Mouse (Mus musculus): ENCODE results near the gene Zbtb4. TPM values are rescaled to one million over a fixed set of nuclear protein-coding genes. Genes with fewer than 3 reads are reported as not detected.

The Zbtb4 gene
- polyA plus RNA-seq, 1 experiment from 2014 or later, result 5.3 TPM

GRCm38 (mm10) chr11:69766872-69767624, 1.3 kb downstream of the Zbtb4 start:
- Histone ChIP-seq H3K4me3 (replicated peaks) (peak overlapping the region; percentile 71), H3K9me3 (replicated peaks) (no peaks in the 10 kb centered on the region), H3K27me3 (replicated peaks) (no peaks in the 10 kb centered on the region), H3K4me2 (peak overlapping the region; percentile 74), H3K4me1 (peaks cover 33% of the 10 kb centered on the region), H3K9ac (replicated peaks) (peak overlapping the region; percentile 92), H3K36me3 (no peaks in the 10 kb centered on the region), H3K27ac (replicated peaks) (peak overlapping the region; percentile 89)
- ATAC-seq (ENCODE audit: low FRiP score), result 0 out of 2 replicates have a peak, but pooled peaks have one; percentile 13
- WGBS, result 64% methylated on average over 13 of the region's 13 CpGs

GRCm38 (mm10) chr11:69767625-69767909, 1.9 kb downstream of the Zbtb4 start:
- peaks cover 33% of the 10 kb centered on the region for H3K4me1 ChIP-seq
- H3K9ac ChIP-seq (replicated peaks), result 0 out of 2 replicates have a peak overlapping the region, but pooled peaks have one; percentile 7
- 63% methylated on average over 4 of the region's 4 CpGs for WGBS
- no peak for ATAC-seq (ENCODE audit: low FRiP score)
- no peaks in the 10 kb centered on the region for H3K9me3 ChIP-seq (replicated peaks)
- peak overlapping the region; percentile 74 for H3K4me2 ChIP-seq
- H3K27me3 ChIP-seq (replicated peaks), result no peaks in the 10 kb centered on the region
- no peak overlapping the region for H3K27ac ChIP-seq (replicated peaks)
- H3K4me3 ChIP-seq (replicated peaks), result peak overlapping the region; percentile 71; the same call in 1 of the 2 replicates
- H3K36me3 ChIP-seq, result no peaks in the 10 kb centered on the region

GRCm38 (mm10) chr11:69774961-69775360, 9.2 kb downstream of the Zbtb4 start:
- whole genome bisulfite sequencing, result 62% methylated on average over 5 of the region's 5 CpGs
- no peak overlapping the region for H3K4me2 ChIP-seq
- H3K27me3 ChIP-seq (replicated peaks), result no peaks in the 10 kb centered on the region; the same call in 1 of the 2 replicates
- no peak for ATAC-seq (ENCODE audit: low FRiP score)
- H3K36me3 ChIP-seq, result peaks cover 36% of the 10 kb centered on the region
- no peaks in the 10 kb centered on the region for H3K4me1 ChIP-seq
- no peak overlapping the region for H3K27ac ChIP-seq (replicated peaks)
- no peaks in the 10 kb centered on the region for H3K9me3 ChIP-seq (replicated peaks)
- no peak overlapping the region for H3K9ac ChIP-seq (replicated peaks)
- H3K4me3 ChIP-seq (replicated peaks), result no peak overlapping the region

DNA sequence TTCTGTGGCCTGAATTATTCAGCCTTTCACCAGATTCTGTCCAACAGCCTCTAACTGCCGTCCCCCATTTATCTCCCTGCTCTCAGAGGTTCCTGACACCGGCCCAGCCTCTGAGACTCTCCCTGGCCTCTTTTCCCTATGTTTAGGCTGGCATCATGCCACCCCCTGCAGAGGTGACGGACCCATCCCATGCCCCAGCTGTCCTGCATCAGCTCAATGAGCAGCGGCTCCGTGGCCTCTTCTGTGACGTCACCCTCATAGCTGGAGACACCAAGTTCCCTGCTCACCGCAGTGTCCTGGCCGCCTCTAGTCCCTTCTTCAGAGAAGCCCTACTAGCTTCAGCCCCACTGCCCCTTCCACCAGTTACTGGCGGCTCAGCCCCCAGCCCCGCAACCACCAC, 10.0 kb downstream of the Zbtb4 start:
- Histone ChIP-seq H3K27me3 (replicated peaks) (no peaks in the 10 kb centered on the region; the same call in 1 of the 2 replicates), H3K4me2 (no peak overlapping the region), H3K9me3 (replicated peaks) (no peaks in the 10 kb centered on the region), H3K4me3 (replicated peaks) (no peak overlapping the region), H3K4me1 (no peaks in the 10 kb centered on the region), H3K36me3 (peaks cover 36% of the 10 kb centered on the region), H3K27ac (replicated peaks) (no peak overlapping the region), H3K9ac (replicated peaks) (no peak overlapping the region)
- WGBS, result 66% methylated on average over 10 of the region's 10 CpGs
- ATAC-seq (ENCODE audit: low FRiP score), result no peak

GRCm38 (mm10) chr11:69776488-69776887, 10.8 kb downstream of the Zbtb4 start:
- Histone ChIP-seq H3K9me3 (replicated peaks) (no peaks in the 10 kb centered on the region), H3K27ac (replicated peaks) (no peak overlapping the region), H3K9ac (replicated peaks) (no peak overlapping the region), H3K36me3 (peaks cover 36% of the 10 kb centered on the region), H3K4me2 (no peak overlapping the region), H3K27me3 (replicated peaks) (no peaks in the 10 kb centered on the region; the same call in 1 of the 2 replicates), H3K4me3 (replicated peaks) (no peak overlapping the region), H3K4me1 (no peaks in the 10 kb centered on the region)
- ATAC-seq (ENCODE audit: low FRiP score), result no peak
- WGBS, result 84% methylated on average over 20 of the region's 20 CpGs

DNA sequence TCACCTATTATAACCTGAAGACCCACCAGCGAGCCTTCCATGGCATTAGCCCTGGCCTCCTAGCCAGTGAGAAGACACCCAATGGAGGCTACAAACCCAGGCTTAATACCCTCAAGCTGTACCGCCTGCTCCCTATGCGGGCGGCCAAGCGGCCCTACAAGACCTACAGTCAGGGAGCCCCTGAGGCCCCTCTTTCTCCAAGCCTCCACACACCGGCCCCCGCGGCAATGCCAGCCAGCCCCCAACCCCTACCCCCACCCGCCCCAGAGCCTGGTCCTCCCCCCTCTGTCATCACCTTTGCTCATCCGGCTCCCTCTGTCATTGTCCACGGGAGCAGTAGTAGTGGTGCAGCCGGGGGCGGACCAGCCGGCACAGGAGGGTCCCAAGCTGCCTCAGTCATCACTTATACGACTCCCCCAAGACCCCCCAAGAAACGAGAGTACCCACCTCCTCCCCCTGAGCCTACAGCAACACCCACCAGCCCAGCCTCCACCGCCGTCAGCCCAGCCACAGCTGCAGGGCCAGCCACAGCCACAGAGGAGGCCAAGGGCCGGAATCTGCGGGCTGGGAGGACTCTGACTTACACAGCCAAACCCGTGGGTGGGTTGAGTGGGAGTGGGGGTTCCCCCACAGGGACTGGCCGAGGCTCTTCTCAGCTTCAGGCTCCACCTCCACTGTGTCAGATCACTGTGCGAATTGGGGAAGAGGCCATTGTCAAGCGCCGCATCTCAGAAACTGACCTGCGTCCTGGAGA, 12.0 kb downstream of the Zbtb4 start:
- Histone ChIP-seq H3K9ac (replicated peaks) (no peak overlapping the region), H3K27ac (replicated peaks) (no peak overlapping the region), H3K4me2 (no peak overlapping the region), H3K4me3 (replicated peaks) (no peak overlapping the region), H3K36me3 (peaks cover 36% of the 10 kb centered on the region), H3K4me1 (no peaks in the 10 kb centered on the region), H3K27me3 (replicated peaks) (no peaks in the 10 kb centered on the region; the same call in 1 of the 2 replicates), H3K9me3 (replicated peaks) (no peaks in the 10 kb centered on the region)
- WGBS, result 60% methylated on average over 26 of the region's 26 CpGs
- 0 out of 2 replicates have a peak, but pooled peaks have one; percentile 10 for ATAC-seq (ENCODE audit: low FRiP score)

DNA sequence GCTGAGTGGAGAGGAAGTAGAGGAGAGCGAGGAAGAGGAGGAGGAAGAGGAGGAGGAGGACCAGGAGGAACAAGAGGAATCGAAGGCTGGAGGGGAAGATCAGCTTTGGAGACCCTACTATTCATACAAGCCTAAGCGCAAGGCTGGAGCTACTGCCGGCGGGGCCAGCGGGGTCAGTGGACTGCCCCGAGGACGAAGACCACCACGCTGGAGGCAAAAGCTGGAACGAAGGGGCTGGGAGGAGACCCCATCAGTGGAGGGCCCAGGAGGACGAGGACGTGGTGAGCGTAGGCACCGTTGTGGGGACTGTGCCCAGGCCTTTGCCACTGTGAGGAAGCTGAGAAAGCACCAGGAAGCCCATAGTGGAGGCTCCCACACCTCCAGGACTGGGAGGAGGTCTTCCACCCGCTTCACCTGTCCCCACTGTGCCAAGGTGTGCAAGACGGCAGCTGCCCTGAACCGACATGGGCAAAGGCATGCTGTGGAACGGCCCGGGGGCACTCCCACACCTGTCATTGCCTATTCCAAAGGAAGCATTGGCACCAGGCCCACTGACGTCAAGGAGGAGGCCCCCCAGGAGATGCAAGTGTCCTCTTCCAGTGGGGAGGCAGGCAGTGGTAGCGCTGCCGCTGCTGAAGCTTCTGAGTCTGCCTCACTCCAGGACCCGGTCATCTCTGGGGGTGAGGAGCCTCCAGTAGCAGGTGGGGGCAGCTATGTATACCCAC, 12.7 kb downstream of the Zbtb4 start:
- Histone ChIP-seq H3K36me3 (peaks cover 33% of the 10 kb centered on the region), H3K9me3 (replicated peaks) (no peaks in the 10 kb centered on the region), H3K4me1 (no peaks in the 10 kb centered on the region), H3K27ac (replicated peaks) (no peak overlapping the region), H3K9ac (replicated peaks) (no peak overlapping the region), H3K4me3 (replicated peaks) (no peak overlapping the region), H3K4me2 (no peak overlapping the region), H3K27me3 (replicated peaks) (no peaks in the 10 kb centered on the region; the same call in 1 of the 2 replicates)
- ATAC-seq (ENCODE audit: low FRiP score), result no peak
- 78% methylated on average over 23 of the region's 23 CpGs for WGBS

DNA sequence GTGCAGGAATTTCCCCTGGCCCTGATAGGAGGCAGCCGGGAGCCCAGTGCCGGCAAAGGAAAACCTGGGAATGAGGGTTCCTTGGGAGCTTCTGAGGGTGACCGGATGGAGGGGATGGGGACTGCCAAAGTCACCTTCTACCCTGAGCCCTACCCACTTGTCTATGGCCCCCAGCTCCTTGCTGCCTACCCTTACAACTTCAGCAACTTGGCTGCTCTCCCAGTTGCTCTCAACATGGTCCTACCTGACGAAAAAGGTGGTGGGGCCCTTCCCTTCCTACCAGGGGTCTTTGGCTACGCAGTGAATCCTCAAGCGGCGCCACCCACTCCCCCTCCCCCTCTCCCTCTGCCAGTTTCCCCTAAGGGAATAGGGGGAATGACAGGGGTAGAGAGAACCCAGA, 13.3 kb downstream of the Zbtb4 start:
- H3K36me3 ChIP-seq, result peaks cover 33% of the 10 kb centered on the region
- no peak overlapping the region for H3K27ac ChIP-seq (replicated peaks)
- no peak for ATAC-seq (ENCODE audit: low FRiP score)
- H3K27me3 ChIP-seq (replicated peaks), result no peaks in the 10 kb centered on the region; the same call in 1 of the 2 replicates
- H3K9me3 ChIP-seq (replicated peaks), result no peaks in the 10 kb centered on the region
- 54% methylated on average over 7 of the region's 7 CpGs for WGBS
- H3K4me3 ChIP-seq (replicated peaks), result no peak overlapping the region
- no peak overlapping the region for H3K4me2 ChIP-seq
- H3K9ac ChIP-seq (replicated peaks), result no peak overlapping the region
- no peaks in the 10 kb centered on the region for H3K4me1 ChIP-seq

DNA sequence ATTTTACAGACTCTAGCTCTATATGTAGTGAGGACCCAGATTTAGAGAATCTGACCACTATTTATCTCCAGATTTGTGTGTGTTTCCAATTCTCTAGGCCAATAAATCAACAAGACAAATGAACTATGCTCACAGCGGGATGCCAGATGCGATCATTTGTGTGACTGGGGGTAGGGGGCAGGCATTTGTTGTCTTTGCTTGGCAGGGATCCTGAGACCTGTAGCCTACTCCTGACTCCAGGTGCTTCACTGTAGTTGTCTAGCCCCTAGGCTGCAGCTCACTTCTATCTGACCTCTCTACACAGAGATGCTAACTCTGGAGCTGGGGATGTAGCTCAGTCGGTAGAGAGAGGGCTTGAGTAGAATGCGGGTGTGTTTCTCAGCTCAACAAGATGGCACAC, 16.1 kb downstream of the Zbtb4 start:
- Histone ChIP-seq H3K4me1 (no peaks in the 10 kb centered on the region), H3K4me3 (replicated peaks) (no peak overlapping the region), H3K9ac (replicated peaks) (no peak overlapping the region), H3K27ac (replicated peaks) (no peak overlapping the region), H3K9me3 (replicated peaks) (no peaks in the 10 kb centered on the region), H3K36me3 (peaks cover 15% of the 10 kb centered on the region), H3K27me3 (replicated peaks) (no peaks in the 10 kb centered on the region; the same call in 1 of the 2 replicates), H3K4me2 (no peak overlapping the region)
- WGBS, result 31% methylated on average over 4 of the region's 4 CpGs
- no peak for ATAC-seq (ENCODE audit: low FRiP score)

GRCm38 (mm10) chr11:69784793-69785272, 19.1 kb downstream of the Zbtb4 start:
- no peak for ATAC-seq (ENCODE audit: low FRiP score)
- no peak overlapping the region for H3K4me3 ChIP-seq (replicated peaks)
- peak overlapping the region; percentile 3 for H3K4me2 ChIP-seq
- no peaks in the 10 kb centered on the region for H3K9me3 ChIP-seq (replicated peaks)
- H3K27me3 ChIP-seq (replicated peaks), result no peaks in the 10 kb centered on the region
- WGBS, result 47% methylated on average over 15 of the region's 15 CpGs
- no peak overlapping the region for H3K9ac ChIP-seq (replicated peaks)
- no peak overlapping the region for H3K27ac ChIP-seq (replicated peaks)
- no peaks in the 10 kb centered on the region for H3K36me3 ChIP-seq
- no peaks in the 10 kb centered on the region for H3K4me1 ChIP-seq

DNA sequence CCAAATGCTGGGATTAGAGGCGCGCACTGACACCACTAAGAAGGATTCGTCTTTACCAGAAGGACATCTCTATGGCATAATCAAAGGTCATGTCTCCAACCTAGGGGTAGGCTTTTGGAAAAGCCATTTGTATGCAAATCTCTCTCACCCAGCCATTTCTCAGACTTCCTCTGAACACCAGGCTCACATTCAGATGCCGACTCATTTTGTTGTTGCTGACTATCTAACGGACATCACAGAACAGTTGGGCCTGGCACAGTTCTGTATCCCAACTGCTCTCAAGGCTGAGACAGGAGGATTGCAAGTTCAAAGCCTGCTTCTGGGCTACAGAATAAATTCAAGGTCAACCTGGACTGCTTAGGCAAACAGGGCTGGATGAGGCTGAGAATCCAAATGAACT, 21.6 kb downstream of the Zbtb4 start:
- H3K27ac ChIP-seq (replicated peaks), result no peak overlapping the region

More for the DNA sequence above, 21.6 kb downstream of the Zbtb4 start:
- no peaks in the 10 kb centered on the region for H3K27me3 ChIP-seq (replicated peaks)
- no peaks in the 10 kb centered on the region for H3K9me3 ChIP-seq (replicated peaks)
- no peak for ATAC-seq (ENCODE audit: low FRiP score)
- no peaks in the 10 kb centered on the region for H3K4me1 ChIP-seq
- WGBS, result 90% methylated on average over 5 of the region's 5 CpGs
- H3K36me3 ChIP-seq, result no peaks in the 10 kb centered on the region
- H3K4me2 ChIP-seq, result no peak overlapping the region
- H3K4me3 ChIP-seq (replicated peaks), result no peak overlapping the region
- H3K9ac ChIP-seq (replicated peaks), result no peak overlapping the region

Data from neural tube, embryonic 15.5 days (tissue).